Mouse (Mus musculus) kidney, adult 2 months (tissue): ENCODE measurements around the gene Cys1. TPM values are rescaled to one million over a fixed set of nuclear protein-coding genes. Genes with fewer than 3 reads are reported as not detected.

Source experiments
- DNase-seq: peaks from one replicate; pipeline ENCODE4 v3.0.0; 2021
- H3K27ac ChIP-seq: fragments of 200-500 bp; 2 replicates; pipeline ENCODE4 v1.5.1; 2012; ENCODE audit warnings: low read depth, low read length, control low read depth, inconsistent platforms; ENCODE audit not compliant: insufficient read depth
- H3K27me3 ChIP-seq: fragments of 200-500 bp; replicated peaks from 2 replicates; pipeline ENCODE4 v1.6.1; 2012; ENCODE audit warnings: mild to moderate bottlenecking, moderate library complexity, low read length, inconsistent platforms; ENCODE audit not compliant: control insufficient read depth, insufficient read depth
- H3K36me3 ChIP-seq: fragments of 200-500 bp; 2 replicates; pipeline ENCODE4 v1.6.1; 2012; ENCODE audit warnings: mild to moderate bottlenecking, moderate library complexity, low read length, inconsistent platforms; ENCODE audit not compliant: control insufficient read depth, insufficient read depth
- H3K4me1 ChIP-seq: fragments of 200-500 bp; 2 replicates; pipeline ENCODE4 v1.6.1; 2011; ENCODE audit warnings: low read length; ENCODE audit not compliant: control insufficient read depth, insufficient read depth
- H3K4me3 ChIP-seq: fragments of 200-500 bp; 2 replicates; pipeline ENCODE4 v1.5.1; 2011; ENCODE audit warnings: mild to moderate bottlenecking, low read depth, low read length, control low read depth; ENCODE audit not compliant: insufficient read depth
- CTCF ChIP-seq: fragments of 200-500 bp; conservative IDR thresholded peaks from 2 replicates; pipeline ENCODE4 v1.5.1; 2011; ENCODE audit warnings: low read depth, mild to moderate bottlenecking, control low read depth, low read length, moderate library complexity, mixed read lengths; ENCODE audit not compliant: insufficient read depth, insufficient read length
- POLR2A ChIP-seq: fragments of 200-500 bp; IDR thresholded peaks from one replicate; pipeline ENCODE4 v1.6.1; 2011; ENCODE audit warnings: low read depth, low read length, control low read depth
- WGBS: fragments of 180-500 bp; shearing (Covaris S2); methylation state at CpG from one replicate; pipeline ENCODE4 v1.1.7; 2018; 5-methylcytosine and 5-hydroxymethylcytosine counted together
- polyA plus RNA-seq: library from polyadenylated mRNA; depleted of rRNA; stranded (reverse); fragments of >200 nt; gene quantifications from 2 replicates; pipeline ENCODE4 v1.2.3, GENCODE M21; 2012

Cys1 gene
- polyA plus RNA-seq, 1 experiment = 93.2 TPM

DNA sequence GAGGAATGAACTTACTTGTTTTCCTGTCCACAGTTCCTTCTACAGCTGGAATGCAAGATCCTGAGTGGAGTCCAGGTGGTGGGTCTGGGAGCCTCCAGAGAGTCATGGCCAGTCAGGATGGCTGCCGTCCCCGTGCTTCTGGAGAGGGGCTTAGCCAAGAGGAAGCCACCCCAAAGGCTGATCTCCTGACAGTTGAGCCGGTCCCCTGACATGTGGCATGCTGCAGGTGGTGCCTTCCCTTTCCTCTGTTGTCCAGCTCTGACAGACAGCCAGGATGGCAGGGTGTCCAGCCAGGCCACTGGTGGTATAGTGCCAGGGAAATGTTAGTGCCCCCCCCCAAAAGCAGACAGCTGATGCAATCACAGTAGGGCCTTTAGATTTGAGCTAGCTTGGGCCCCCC is 16.9 kb upstream of the Cys1 start:
- TF ChIP-seq CTCF = no peak
- TF ChIP-seq POLR2A = no peak
- DNase-seq = no peak

DNA sequence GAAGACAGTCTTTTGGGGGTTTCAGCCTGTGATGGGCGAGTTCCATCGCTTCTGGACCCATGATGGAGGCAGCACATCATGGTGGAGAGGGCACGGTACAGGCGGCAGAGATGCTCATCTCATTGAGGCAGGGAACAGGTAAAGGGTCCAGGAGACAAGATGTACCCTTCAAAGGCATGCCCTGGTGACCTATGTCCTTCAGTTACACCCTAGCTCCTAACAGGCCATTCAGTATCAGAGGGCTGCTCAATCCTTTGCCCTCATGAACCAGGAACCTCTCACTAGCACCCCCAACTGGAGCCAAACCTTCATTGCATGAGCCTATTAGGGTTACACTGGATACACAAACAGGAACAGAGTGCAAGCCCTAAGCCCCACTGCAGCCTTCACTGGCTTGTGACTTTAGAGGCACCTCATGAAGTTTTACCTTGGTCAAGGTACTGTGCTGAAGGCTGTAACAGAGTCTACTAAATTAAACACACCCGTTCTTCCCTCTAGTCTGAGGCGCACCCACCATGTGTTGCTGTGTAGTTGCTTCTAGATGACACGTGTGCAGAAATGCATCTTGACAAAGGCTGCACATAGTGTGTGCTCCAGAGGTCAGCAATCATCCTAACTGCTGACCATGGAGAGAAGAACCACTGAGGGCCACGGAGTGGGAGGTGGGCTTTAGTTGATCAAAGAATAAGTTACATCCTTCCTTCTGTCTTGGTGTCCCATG is 16.0 kb upstream of the Cys1 start:
- Histone ChIP-seq H3K4me3 (no peak overlapping the region), H3K27me3 (no peaks in the 10 kb centered on the region), H3K4me1 (no peaks in the 10 kb centered on the region), H3K27ac (no peak overlapping the region), H3K36me3 (no peaks in the 10 kb centered on the region)
- DNase-seq = no peak
- whole genome bisulfite sequencing = 57% methylated on average over 8 of the region's 8 CpGs
- TF ChIP-seq CTCF = peak; percentile 42; the same call in 1 of the 2 replicates
- TF ChIP-seq POLR2A = no peak

More for the DNA sequence above, 16.9 kb upstream of the Cys1 start:
- no peak overlapping the region for H3K4me3 ChIP-seq
- H3K27ac ChIP-seq = no peak overlapping the region
- no peaks in the 10 kb centered on the region for H3K4me1 ChIP-seq
- 83% methylated on average over 3 of the region's 3 CpGs for WGBS
- H3K27me3 ChIP-seq = no peaks in the 10 kb centered on the region
- H3K36me3 ChIP-seq = no peaks in the 10 kb centered on the region

DNA sequence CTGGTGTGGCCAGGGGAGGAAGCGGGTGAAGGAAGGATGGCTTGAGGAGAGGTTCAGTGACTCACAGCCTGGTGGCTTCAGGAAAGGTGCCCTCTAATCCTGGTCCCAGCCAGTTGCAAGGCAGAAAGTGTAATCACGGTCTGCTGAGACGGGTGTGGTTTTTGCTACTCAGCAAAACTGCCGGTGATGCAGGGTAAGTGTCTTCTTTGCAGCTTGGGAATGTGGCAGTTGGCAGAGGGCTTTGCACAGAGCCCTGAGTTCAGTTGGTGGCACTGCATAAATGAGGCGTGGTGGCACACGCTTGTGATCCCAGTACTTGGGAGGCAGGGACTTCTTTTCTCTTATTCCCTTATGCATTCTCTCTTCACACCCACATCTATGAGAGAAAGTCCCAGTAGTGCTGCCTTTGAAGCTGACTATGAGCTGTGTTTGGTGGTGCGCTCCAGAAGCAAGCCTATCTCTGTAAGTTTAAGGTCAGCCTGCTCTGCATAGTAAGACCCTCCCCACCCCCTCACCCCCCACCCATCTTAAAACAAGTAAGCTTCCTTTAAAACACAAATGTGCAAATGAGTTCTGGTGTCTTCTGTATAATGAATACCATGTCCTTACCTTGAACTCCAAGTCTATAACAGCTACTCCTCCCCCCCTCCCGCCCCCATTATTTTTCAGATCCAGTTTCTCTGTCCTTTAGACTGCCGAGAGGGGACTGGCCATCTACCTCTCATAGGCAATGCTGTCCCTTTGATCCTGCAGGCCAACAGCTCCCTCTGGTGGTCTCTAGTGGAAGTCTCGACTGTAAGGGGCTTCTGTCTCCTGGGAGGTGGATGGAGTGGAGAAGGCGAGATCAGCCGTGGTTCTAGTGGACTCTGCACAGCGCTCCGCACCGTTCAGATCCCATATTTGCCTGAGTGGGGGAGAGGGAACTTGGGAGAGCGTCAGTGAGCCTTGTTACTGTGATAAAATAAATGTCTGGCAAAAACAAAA is 15.2 kb upstream of the Cys1 start:
- 24% methylated on average over 16 of the region's 16 CpGs for WGBS
- Histone ChIP-seq H3K27ac (no peak overlapping the region), H3K36me3 (no peaks in the 10 kb centered on the region), H3K27me3 (no peaks in the 10 kb centered on the region), H3K4me1 (no peaks in the 10 kb centered on the region), H3K4me3 (no peak overlapping the region)
- peak; percentile 90 for DNase-seq
- TF ChIP-seq CTCF = peak; percentile 98
- no peak for TF ChIP-seq POLR2A

DNA sequence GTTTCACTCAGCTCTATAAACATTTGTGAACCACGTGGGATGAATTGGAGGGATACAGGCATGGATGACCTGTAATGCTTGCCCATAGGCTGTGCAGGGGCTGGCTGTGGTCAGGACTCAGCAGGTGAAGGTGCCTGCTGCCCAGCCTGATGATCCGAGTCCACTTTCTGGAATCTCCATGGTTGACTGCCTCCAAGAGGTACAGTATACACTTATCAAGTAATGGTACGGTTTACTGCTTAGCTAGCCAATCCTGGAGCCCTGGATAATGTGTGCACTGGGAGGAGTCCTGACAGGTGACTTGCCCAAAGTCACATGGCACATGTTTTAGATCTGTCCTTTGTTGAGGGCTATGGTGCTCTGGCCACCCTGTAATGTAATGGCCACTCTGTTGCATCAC is 8.7 kb upstream of the Cys1 start:
- peak; percentile 83 for DNase-seq
- H3K36me3 ChIP-seq = no peaks in the 10 kb centered on the region
- H3K27ac ChIP-seq = peak overlapping the region; percentile 25
- no peak overlapping the region for H3K4me3 ChIP-seq
- no peaks in the 10 kb centered on the region for H3K27me3 ChIP-seq
- WGBS = 31% methylated on average over 3 of the region's 3 CpGs
- H3K4me1 ChIP-seq = peaks cover 27% of the 10 kb centered on the region
- TF ChIP-seq CTCF (no peak), POLR2A (no peak)

DNA sequence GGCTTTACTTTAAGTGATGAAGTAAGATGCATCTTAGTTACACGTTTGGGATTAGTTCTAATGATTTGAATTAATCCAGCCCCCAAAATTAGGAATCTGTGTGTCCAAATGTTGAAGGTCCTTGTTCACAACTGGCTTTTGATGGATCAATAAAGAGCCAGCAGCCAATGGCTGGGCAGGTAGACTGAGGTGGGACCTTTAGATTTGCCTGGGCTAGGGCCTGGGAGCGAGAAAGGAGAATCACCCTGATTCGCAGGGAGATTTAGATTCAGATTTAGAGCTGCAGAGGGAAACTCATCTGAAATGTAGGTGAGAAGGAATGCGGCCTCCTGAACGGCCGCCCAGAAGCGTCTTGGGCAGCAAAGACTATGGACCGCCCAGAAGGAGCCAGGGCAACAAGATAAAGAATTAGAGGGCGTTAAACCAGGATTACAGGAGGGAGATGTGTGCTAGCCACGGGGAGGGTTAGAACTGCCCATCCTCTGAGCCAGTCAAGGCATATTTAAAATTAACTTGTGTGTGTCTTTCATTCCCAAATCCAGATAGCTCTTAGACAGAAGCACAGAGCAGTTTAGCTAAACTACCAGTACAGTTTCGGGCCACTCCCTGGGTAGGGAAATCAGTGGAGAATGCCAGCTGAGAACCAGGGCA is 5.2 kb upstream of the Cys1 start:
- peak; percentile 52 for DNase-seq
- H3K4me3 ChIP-seq = no peak overlapping the region
- peak overlapping the region; percentile 95 for H3K27ac ChIP-seq
- peaks cover 49% of the 10 kb centered on the region for H3K4me1 ChIP-seq
- TF ChIP-seq POLR2A (no peak), CTCF (no peak)
- 35% methylated on average over 11 of the region's 11 CpGs for WGBS
- no peaks in the 10 kb centered on the region for H3K36me3 ChIP-seq
- H3K27me3 ChIP-seq = no peaks in the 10 kb centered on the region

DNA sequence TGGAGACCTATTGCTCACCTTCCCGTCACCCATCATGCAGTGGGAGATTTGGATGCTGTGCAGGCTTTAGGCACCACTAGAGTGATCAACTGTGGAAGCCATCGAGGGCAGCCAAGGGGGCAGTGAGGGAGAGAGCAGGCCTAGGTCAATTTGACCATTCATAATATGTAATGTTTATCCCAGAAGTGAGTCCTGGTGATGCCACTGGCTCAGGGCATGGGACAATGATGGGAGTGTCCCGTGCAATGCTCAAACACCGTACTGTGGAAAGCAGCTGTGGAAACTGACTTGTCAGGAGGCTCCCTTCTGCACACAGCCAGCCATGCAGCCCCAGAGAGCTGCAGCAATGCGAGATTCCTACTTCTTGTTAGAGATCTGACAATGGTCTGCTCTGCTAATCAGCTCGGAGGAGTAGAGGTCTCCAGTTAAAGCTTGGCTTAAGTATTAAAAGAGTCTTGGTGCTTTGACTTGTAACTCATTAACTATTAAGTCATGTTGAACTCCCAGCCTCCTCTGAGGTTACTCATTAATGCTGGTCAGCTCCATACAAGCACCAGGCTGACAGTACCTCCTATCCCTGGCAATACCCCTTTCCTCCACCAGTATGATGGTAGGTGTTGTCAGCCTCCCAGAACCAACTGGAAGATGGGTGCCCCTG is 4.6 kb upstream of the Cys1 start:
- H3K4me3 ChIP-seq = no peak overlapping the region
- no peaks in the 10 kb centered on the region for H3K27me3 ChIP-seq
- H3K36me3 ChIP-seq = no peaks in the 10 kb centered on the region
- WGBS = 30% methylated on average over 6 of the region's 6 CpGs
- peaks cover 49% of the 10 kb centered on the region for H3K4me1 ChIP-seq
- peak overlapping the region; percentile 95 for H3K27ac ChIP-seq
- DNase-seq = peak; percentile 93
- TF ChIP-seq CTCF (peak; percentile 40), POLR2A (peak; percentile 41)
